Mouse (Mus musculus) left cerebral cortex, postnatal 10 days (tissue): ENCODE results near the gene Gm10645. TPM values are rescaled to one million over a fixed set of nuclear protein-coding genes. Genes with fewer than 3 reads are reported as not detected.

ENCODE experiments used
- DNase-seq, 2 experiments: peaks; one replicate each; pipeline ENCODE4 v3.0.0; 2021 to 2022; ENCODE audit warnings: low spot score in 2 of 2, mixed read lengths in 1 of 2; ENCODE audit errors: extremely low spot score in 1 of 2
- intact Hi-C: fragments of 180-260 bp; cut with DNase I; formaldehyde crosslinking; loops from one replicate; pipeline ENCODE4 v1.15.1; 2025
- total RNA-seq, 2 experiments: library from RNA; stranded (reverse); gene quantifications; 2 replicates each; pipeline ENCODE4 v1.2.3; 2021

The Gm10645 gene
- 1 to 10 TPM; 1.7 TPM for total RNA-seq

DNA sequence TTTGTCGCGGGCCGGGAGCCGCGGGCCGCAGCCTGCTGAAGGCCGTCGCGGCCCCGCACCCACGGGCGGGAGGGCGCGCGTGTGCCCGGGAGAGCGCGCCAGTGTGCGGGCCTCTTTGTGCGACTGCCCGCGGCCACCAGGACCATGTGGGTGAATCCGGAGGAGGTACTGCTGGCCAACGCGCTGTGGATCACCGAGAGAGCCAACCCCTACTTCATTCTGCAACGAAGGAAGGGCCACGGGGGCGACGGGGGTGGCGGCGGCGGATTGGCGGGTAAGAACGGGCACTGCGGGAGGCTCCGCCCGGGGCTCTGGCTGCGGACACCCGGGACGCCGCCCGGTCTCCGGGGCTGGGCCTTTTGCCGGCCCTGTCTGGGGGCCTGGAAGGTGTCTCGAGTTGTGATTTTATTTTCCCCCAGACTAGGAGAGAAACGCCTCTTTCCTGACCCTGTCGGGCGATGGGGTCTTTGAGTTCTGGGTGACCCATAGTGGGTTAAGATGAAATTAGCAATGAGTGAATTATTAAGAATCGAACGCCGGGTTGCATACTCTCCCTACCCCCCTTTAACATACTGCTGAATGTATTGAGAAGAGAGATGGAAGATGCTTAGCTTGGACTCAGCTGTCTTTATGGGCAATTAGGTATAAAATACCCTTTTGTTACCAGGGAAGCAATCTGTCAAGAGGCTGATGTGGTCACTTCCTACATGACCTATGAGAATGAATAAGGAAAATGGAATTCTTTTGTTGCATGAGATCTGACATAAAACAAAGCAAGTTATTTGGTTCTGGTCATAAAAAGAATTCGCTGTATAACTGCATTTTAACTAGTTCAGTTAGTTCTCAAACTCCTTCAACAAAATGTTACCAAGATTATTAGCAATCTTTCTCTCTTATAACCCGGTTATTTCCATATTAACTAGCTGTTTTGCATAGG, at the start of gene Gm10645:
TSS of gene Gm10645 (minus strand) at position 240 of the 937 bp plus-strand sequence.
- intact Hi-C loops, result no loop called here
- peak; percentile 50 to 78 for DNase-seq

DNA sequence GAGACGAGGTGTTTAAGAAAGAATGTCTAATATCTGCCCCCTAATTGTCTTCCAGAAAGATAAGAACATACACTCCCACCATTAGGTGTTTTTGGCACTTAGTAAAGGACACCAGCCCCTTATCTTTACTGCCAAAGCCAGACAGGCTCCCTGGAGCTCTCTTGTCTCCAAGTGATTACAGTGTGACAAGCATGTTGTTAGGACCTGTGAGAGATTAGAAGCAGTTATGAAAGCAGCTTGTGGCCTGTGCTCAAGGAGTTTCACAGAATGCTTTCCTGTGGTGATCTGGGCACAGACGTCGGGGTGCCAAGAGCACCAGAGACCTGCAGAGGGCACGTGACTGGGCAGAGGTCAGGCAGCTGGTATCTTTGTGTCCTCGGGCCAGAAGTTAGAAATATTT, 49.1 kb upstream of the Gm10645 start:
- DNase-seq, result no peak
- intact Hi-C loops, result no loop called here

DNA sequence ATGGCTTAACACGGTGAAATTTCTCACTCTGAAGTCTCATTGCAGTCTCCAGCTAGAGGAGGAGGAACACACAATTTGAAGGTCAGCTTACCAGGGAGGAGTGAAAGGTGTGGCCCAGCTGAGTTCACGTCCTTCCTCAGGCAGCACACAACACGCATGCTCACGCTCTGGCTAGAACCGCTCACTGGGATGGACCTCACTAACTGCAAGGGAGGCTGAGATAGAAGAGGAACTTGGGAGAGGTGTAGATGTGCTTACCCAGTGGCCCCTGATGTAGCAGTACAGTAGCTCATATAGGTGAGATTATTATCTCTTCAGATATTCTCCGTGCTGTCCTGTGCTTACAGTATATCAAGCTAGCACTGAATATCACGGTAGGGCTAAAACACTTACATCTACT, 44.7 kb upstream of the Gm10645 start:
- DNase-seq, result no peak
- intact Hi-C loops, result no loop called here

DNA sequence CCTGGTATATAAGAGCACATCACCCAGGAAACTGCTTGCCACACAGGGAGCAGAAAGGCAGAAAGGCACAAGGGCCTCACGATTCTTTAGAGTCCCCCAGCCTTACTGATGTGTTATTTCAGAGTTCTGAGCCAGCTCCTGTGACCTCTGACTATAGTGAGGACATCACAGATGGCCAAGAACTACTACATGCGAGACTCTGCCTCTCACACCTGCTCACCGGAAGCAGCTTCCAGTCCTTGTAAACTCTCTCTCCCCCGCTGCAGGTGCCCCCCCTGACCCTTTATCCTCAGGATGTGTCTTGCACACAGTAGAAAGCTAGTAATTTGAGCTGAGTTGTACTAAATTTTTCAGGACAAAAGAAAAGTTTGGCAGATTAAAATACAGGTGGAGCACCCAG, 43.6 kb upstream of the Gm10645 start:
- intact Hi-C loops, result no loop called here
- no peak for DNase-seq

DNA sequence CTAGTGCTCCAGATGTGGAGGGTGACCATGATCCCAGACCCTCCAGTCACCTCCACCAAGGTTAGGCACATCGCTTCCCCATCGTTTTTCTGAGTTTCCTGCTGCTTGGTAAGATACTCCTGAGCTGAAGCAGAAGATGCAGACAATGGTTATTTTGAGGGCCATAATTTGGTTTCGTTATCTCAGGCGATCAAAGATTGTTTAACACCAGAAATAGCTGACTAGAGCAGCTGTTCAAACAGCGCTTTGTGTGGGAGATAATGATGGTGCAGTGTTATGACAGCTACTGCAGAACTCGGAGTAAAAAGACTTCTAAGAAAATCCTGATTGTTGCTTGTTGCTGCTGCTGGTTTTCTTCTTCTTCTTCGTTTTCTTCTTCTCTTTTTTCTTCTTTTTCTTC, 39.9 kb upstream of the Gm10645 start:
- peak in 1 of 2 experiments; percentile 39 for DNase-seq
- intact Hi-C loops, result no loop called here

DNA sequence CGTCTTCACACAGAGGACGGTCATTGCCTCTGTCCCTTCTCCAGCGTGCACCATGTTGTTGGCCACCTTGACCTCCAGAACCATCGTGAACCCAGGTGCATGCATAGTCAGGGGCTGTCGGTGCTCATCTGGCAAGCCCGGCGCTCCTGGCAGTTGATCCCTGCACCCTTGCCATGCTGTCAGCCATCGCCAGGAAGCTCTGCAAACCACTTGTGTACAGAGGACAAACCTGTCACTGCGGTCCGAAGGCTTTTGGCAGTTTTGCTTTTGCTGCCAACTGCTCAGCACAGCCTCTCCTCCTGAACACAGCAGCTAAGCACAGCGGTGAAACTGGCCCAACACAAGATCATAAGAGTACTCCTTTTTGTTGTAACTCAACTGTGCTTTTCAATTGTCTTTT, 37.0 kb upstream of the Gm10645 start:
- no peak for DNase-seq

DNA sequence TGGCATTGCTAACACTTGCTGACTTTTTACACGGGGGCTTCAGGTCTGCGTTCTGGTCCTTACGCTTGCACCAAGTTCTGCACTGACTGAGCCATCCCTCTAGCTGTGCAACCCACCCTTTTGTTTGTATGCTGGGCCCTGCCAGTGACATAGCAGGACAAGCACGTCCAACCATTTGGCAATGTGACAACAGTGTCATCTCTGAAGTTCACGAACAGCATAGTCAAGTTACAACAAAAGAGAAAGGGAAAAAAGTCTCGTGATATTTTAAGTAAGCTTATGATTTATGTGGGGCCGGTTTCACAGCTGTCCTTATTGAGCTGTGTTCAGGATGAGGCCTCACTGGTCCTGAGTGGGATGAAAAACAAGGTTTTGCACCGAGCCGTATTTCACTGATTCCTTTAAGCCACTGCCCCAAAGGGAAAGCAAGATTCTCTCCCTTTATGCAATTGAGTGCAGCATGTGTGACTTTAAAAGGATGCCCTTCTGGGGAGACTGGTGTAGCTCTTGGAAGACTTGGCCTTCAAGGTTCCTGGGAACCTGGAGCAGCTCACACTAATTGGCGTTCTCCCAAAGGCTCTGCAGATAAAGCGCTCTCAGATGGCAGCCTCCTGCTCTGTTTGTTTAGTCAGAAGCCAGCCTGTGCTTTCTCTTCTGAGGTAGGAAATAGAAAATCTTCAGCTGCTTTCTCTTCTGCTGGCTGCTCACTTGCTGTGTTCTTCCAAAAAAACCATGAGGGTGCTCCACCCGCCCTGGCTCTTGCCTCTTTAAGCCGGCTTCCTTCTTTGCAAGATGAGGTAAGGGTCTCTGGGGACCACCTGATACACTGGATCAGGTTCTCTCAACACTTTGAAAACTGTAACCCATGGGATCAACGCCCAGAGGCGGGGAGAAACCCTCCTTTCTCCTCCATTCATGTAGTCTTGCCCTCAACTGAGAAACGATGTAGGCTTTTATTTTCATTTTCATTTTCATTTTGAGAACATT, 34.5 kb upstream of the Gm10645 start:
- intact Hi-C loops, result no loop called here
- peak; percentile 31 to 40 for DNase-seq

More for the DNA sequence above, 37.0 kb upstream of the Gm10645 start:
- intact Hi-C loops, result no loop called here

DNA sequence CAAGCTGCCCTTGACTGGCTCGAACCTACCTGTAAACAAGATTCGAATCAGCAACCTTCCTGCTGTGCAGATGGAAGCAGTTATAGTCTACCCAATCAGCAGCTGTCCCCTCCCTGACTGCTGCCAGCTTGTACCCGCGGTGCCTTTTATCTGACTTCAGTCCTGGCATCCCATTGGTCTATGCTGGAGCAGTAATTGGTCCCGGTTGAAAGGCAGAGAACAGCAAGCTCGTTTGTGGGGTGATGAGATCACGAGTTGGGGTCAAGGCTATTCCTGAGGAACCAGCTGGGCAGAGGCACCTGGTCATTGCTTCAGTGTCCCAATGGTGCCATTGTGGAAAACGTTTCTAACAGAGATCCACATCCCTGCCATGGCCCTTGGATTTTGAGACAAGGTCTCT, 33.7 kb upstream of the Gm10645 start:
- intact Hi-C loops, result no loop called here
- DNase-seq, result no peak

DNA sequence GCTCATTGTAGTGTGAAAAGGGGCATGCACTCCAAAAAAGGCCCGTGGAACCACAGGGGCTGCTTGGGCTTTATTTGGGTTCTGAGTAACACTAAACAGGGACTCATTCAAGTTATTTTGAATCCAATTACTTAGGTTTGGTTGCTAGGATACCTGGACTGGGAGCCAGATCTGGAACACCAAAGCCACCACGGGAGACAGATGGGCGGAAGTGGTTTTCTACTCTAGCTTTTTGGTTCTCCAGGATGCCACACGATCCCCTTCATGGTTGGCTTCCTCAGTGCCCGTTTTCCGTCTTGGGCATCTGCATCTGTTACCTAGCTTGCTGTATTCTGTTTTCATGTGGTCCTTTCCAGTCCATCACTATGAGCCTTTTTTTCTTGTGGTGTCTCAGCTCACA, 30.1 kb upstream of the Gm10645 start:
- intact Hi-C loops, result no loop called here
- peak in 1 of 2 experiments; percentile 45 for DNase-seq

DNA sequence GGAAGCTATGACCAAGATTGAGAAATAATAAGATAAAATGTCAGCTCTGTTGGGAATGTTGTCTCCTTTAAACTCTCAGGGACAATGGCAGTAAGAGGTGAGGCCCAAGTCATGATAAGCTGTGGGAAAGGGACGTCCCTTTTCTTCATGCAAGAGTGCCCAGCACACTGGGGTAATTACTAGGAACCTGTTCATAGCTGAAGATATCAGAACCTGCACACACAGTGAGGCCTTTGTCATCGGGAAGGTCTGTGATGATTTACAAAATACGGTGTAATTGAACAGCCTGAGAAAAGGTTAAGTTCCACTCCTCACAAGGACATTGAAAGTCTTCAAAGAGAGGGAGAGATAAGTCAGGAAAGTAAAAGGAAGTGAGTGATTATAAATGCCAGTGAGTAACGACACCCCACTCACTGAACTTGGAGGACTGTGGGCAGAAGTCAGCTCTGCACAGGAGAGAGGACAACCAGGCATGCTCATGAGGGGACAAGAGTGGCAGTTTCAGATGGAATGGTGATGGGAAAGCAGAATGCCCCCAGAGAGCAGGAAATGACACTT, 23.6 kb upstream of the Gm10645 start:
- intact Hi-C loops, result no loop called here
- DNase-seq, result no peak

DNA sequence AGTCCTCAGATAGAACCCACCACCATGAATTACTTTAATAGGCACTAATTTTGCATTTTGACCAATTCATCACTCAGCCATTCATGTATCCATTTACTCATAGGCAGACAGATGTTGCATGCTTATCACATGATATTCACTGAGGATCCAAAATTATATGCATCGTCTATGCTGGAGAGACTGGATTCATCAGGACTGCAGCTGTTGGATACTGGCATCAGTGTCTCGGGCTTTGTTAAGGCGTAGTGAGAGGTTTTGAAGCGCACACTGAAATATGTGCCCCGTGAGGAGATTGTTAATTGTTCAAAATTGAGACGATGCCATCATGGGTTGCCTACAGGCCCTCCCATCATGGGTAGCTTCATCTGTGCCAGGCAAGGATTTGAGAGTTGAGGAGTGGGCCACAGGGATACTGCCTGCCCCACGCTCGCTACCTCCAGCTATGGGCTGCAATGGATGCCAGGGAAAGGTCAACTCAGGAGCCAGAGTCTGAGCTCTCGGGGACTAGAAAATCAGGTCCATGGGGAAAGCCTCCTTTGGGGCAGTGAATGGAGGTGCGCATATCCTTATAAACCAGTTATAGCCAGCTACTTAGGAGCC, 21.5 kb upstream of the Gm10645 start:
- intact Hi-C loops, result no loop called here
- DNase-seq, result no peak

DNA sequence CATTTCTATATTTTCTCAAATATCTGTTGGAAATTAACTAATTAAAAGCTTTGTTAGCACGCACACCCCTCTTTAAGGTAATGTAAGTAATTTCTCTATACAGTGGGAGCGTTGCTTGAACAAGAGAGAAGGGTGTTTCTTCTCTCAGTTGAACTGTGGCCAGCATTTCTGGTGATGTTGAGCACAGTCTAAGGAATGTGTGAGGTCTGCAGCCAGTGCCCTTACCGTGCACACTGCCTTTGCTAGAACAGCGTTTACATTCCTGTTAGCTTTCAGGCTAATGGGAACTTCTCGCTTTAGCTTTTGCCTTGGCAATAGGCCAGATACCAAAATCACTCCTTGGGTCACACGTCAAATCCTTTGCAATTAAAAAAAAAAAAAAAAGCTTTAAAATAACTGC, 20.4 kb upstream of the Gm10645 start:
- intact Hi-C loops, result no loop called here
- DNase-seq, result no peak

DNA sequence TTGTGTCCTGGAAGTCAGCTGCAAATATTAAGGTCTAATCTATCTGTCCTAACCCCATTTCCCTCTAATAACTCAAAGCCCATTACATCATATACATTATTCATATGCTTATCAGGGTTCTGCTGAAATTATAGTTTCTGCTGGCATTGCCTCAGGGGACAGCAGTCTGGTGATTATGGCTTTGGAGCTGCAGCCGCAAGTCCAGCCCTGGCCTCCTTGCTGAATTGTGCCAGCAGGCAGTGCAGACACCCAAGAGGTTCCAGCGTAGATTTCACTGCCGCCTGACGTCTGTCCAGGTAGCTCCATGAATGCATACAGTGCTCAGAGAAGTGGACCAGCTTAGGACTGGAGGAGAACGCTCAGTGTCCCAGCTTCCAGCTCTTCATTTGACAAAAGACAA, 16.8 kb upstream of the Gm10645 start:
- no peak for DNase-seq
- intact Hi-C loops, result no loop called here

DNA sequence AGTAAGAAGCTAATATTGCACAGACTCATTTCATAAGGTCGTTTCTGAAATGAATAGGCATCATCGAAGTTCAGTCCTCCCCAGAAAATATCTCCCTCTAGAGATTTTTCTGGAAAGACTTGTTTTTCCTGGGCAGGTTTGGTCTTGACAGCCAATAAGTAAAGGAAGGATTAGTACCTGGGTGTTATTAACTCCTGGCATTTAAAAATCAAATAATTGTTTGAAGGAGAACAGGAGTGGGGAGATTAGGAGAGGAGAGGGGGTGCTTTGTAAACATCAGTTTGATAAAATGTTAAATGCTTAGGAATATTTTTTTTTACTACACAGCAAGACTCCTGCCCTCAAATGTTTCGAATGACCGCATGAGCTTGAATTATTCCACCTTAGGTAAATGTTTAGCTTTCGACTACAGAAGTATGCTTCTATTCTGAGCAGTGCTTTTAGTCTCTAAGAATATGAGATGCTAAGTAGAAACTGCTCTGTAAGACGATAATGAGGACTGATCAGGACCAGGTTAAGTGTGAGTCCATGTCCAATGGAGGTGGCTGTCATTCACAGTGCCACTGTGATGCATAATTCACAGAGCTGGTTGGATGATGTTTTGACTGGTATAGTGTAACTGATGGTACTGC, 16.0 kb upstream of the Gm10645 start:
- no peak for DNase-seq

DNA sequence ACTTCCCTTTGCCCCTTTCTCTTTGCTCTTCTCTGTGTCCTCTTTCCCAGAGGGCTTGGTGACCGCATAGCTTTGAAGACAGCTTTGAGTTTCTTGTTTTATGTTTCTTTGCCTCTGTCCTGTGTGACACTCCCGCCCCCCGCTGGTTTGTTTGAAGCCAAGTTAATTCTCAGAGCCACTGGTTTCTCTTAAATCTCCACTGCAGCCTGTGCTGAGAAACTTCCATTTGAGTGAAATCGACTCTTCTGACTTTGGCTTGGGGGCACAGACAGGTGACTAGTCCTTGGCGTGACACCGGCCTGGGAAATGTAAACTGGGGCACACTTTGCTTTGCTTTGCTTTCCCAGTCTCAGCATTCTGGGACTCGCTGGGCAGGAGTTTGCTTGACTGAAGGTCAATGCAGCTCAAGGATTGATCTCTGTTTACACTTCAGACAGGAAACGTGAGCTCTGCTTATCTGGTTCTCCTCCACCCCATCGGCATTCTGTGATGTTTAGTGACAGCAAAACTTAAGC, 12.3 kb upstream of the Gm10645 start:
- intact Hi-C loops, result no loop called here
- peak in 1 of 2 experiments; percentile 57 for DNase-seq

More for the DNA sequence above, 16.0 kb upstream of the Gm10645 start:
- intact Hi-C loops, result no loop called here

DNA sequence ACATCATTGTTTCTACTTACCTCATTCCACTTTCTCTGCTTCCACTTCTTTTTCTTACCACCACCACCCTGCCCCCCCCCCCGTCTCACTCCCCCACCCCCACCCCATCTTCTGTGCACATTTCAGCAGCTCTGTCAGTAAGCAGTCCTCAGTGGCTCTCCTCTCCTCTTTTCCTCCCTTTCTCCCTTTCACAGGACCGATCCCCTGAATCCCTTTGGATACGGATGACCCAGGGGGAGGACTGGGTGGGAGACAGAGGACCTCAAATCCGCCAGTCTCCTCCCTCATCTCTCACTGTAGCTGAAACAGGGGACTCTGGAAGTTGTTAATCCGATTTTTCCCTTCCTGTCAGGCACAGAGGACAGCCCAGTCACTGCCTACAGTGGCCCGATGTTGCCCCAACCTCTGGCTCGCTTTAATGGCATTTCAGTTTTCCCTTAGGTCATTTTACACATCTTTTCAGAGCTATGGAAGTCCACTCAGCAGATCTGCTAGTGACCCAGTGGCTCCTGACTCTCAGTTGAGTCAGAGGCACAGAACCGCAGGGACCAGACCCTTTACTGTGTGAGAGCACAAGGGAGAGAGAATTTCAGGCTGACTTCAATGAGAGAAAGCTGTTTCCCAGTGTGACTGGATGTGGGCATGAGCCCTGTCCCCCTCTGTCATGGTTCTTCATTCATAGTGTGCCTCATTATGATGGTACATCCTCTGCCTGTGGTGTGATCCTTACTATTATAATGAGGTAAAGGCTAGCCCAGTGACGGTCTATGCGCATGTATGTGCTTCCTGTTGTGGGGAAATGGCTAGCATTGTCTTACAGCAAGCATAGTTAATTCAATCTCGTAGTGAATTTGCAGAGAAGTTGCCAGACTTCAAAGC, 11.6 kb upstream of the Gm10645 start:
- DNase-seq, result no peak
- intact Hi-C loops, result no loop called here

DNA sequence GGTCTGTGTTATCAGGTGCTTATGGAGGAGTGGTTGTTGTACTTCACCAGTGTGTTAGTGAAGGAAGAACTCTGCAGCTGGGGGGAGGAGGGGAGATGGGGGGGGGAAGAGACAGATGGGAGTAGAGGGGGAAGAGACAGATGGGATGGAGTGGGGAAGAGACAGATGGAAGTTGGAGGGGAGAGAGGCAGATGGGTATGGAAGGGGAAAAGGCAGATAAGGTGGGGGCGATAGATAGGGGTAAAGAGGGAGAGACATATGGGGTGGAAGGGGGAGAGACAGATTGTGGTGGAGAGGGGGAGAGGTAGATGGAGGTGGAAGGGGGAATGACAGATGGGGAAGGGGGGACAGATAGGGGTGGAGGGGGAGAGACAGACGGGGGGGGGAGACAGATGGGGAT, 10.8 kb upstream of the Gm10645 start:
- DNase-seq, result no peak
- intact Hi-C loops, result no loop called here
